12 mouse cellular contexts compared by ENCODE assay signal in the genomic region with DNA sequence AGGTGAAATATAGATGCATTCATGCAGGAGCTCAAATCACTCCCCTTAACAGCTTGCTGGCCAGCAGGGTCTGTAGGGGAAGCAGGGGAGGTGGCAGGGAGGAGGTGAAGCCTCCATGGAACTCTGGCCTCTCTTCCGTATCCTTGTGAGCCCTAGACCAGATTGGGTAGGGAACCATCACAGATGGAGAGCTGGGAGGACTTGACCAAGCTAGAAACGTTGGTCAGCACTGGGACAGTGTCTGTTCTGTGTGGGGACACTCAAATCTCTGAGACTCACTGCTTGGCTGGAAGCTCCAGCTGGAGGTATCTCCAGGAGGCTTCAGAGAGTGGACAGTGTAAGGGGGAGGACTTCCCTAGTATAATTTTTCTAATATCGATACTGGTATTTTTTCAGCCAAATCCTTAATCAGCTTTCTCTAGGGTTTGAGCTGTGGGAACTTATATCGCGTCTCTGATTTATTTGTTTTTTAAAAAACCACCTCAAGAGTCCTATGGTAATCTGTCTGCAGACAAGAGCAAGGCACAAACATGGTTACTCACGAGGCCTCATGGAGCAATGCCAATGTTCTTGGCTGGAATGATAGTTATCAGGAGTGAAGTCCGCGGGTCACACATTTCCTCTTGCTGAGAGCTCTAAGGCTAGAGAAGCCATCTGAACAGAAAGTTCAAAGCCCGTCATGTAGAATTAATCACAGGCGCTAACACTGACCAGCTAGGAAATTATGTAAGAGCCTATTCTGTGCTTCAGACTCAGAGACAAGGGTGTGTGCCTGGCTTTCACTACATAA. TPM values are rescaled to one million over a fixed set of nuclear protein-coding genes. Genes with fewer than 3 reads are reported as not detected.
DNase-seq lines count a peak whose midpoint lies in the region; ATAC-seq and TF ChIP-seq lines count a peak whose summit lies in the region.
"Had no signal": no experiment of that assay in that cellular context is flagged by ENCODE, and none has a peak within 500 bp of the region (broad histone marks: within the 10 kb centered on the region; RNA-seq: fewer than 3 reads in every experiment).

No protein-coding gene starts in this region.

- H3K4me2 ChIP-seq in neural tube, embryonic 13.5 days, result peak overlapping the region; percentile 68

- TF ChIP-seq POLR2A in cortical plate, adult 2 months (IDR thresholded peaks at IDR 0.05; ENCODE audit: extremely low read depth, insufficient read depth, low read length), result no peak

- H3K36me3 ChIP-seq in neural tube, embryonic 13.5 days, result no peaks in the 10 kb centered on the region

- H3K9me3 ChIP-seq in neural tube, embryonic 13.5 days, result no peaks in the 10 kb centered on the region

- H3K4me1 ChIP-seq in cortical plate, adult 2 months (ENCODE audit: control insufficient read depth, insufficient read depth, low read length), result no peaks in the 10 kb centered on the region
- H3K4me1 ChIP-seq in neural tube, embryonic 13.5 days (replicated peaks), result peaks cover 14% of the 10 kb centered on the region

- peak overlapping the region; percentile 30 for H3K4me3 ChIP-seq in cortical plate, adult 2 months (ENCODE audit: insufficient read depth, low read length)
- no peak overlapping the region for H3K4me3 ChIP-seq in neural tube, embryonic 13.5 days
- H3K4me3 ChIP-seq: myocyte had no signal

- no peak overlapping the region for H3K9ac ChIP-seq in neural tube, embryonic 13.5 days
- H3K9ac ChIP-seq: liver, postnatal 0 days had no signal

- DNase-seq in cerebellum, postnatal 4 days (ENCODE audit: low spot score in 2 of 2), result no peak
- peak; percentile 27 for DNase-seq in left cerebral cortex, postnatal 4 days
- DNase-seq in left cerebral cortex, postnatal 36 days (ENCODE audit: low spot score in 2 of 2), result no peak
- DNase-seq in c-Kit-positive CD71-positive TER-119-positive erythroid progenitor cells, embryonic 14.5 days (ENCODE audit: low spot score), result no peak
- DNase-seq in thymus, postnatal 36 days, result no peak
- DNase-seq: gastrocnemius, postnatal 25 days; kidney, postnatal 4 days; liver, postnatal 0 days had no signal

- H3K27me3 ChIP-seq in neural tube, embryonic 13.5 days, result peaks cover 14% of the 10 kb centered on the region

- no peak overlapping the region for H3K27ac ChIP-seq in cortical plate, adult 2 months (ENCODE audit: insufficient read depth, low read length)
- H3K27ac ChIP-seq in neural tube, embryonic 13.5 days (replicated peaks), result no peak overlapping the region

- ATAC-seq in cerebellum, adult (ENCODE audit: insufficient number of reproducible peaks, low FRiP score, low TSS enrichment), result peak; percentile 49
- ATAC-seq in neural tube, embryonic 13.5 days (ENCODE audit: low read depth), result no peak
- ATAC-seq: liver, postnatal 0 days had no signal

- WGBS in neural tube, embryonic 13.5 days, result 81% methylated on average over 10 of the region's 10 CpGs

- no peak for TF ChIP-seq CTCF in cortical plate, adult 2 months (IDR thresholded peaks at IDR 0.05; ENCODE audit: extremely low read depth, insufficient read depth, low read length)

- intact Hi-C loops in left cerebral cortex, postnatal 4 days (cut with DNase I), result no loop called here
- intact Hi-C loops in left cerebral cortex, postnatal 36 days (cut with DNase I), result no loop called here

RNA-seq across cellular contexts. Expression of gene Synpr, which starts 1.0 kb away (rescaled TPM):
- 10 to 100 TPM; 56.7 to 59.8 TPM for total RNA-seq in left cerebral cortex, postnatal 4 days (2021)
- total RNA-seq in left cerebral cortex, postnatal 36 days (2021), result 100 to 1,000 TPM; 120 to 125 TPM
- 73.7 and 88.4 TPM in 2 replicates for polyA plus RNA-seq in cortical plate, adult 2 months (2012; rRNA removed)
- 27.3 and 27.6 TPM in 2 replicates for polyA plus RNA-seq in neural tube, embryonic 13.5 days (2015; fragmentation: Nextera tagmentation; extraction: Ambion mirVana)
- total RNA-seq: gastrocnemius, postnatal 25 days had no signal
- polyA plus RNA-seq: liver, postnatal 0 days had no signal
